Mouse (Mus musculus) stomach, postnatal 0 days (tissue): ENCODE results near the gene Ccdc155.

Experiments used
- CTCF ChIP-seq: IDR thresholded peaks from 2 replicates; pipeline ENCODE4 v1.5.1; 2016; ENCODE audit warnings: antibody characterized with exemption, low read depth, mild to moderate bottlenecking, moderate library complexity
- EP300 ChIP-seq: optimal IDR thresholded peaks from 2 replicates; pipeline ENCODE3; 2016; ENCODE audit warnings: antibody characterized with exemption

GRCm38 (mm10) chr7:45190186-45190585 lies 14.5 kb downstream of the Ccdc155 start:
- TF ChIP-seq CTCF, result no peak
- TF ChIP-seq EP300, result no peak
